Mouse (Mus musculus): ENCODE data around the gene Slc28a3.
A peak's percentile ranks its signal among the peaks of the same experiment; 100 is the strongest.

Slc28a3 gene

GRCm38 (mm10) chr13:58560497-58561138 lies 50.1 kb downstream of the Slc28a3 start:
- DNase-seq (ENCODE audit: low spot score) = peak; percentile 13

- no peak for DNase-seq (ENCODE audit: low spot score)
These were observed 52.5 kb downstream of the Slc28a3 start for GRCm38 (mm10) chr13:58558216-58558615.

- no peak for DNase-seq (ENCODE audit: low spot score)
These were observed 54.7 kb downstream of the Slc28a3 start for GRCm38 (mm10) chr13:58556018-58556417.

- DNase-seq (ENCODE audit: low spot score) = no peak
These were observed 55.1 kb downstream of the Slc28a3 start for GRCm38 (mm10) chr13:58555561-58555960.

- DNase-seq (ENCODE audit: low spot score) = no peak
These were observed 58.8 kb downstream of the Slc28a3 start for GRCm38 (mm10) chr13:58551924-58552323.

GRCm38 (mm10) chr13:58547570-58547969 lies 63.1 kb downstream of the Slc28a3 start:
- no peak for DNase-seq (ENCODE audit: low spot score)

GRCm38 (mm10) chr13:58543688-58544408 lies 66.8 kb downstream of the Slc28a3 start:
- no peak for DNase-seq (ENCODE audit: low spot score)

- peak; percentile 37 for DNase-seq (ENCODE audit: low spot score)
These were observed 67.6 kb downstream of the Slc28a3 start for GRCm38 (mm10) chr13:58543066-58543465.

GRCm38 (mm10) chr13:58542601-58543041 lies 68.1 kb downstream of the Slc28a3 start:
- DNase-seq (ENCODE audit: low spot score) = no peak

- DNase-seq (ENCODE audit: low spot score) = no peak
These were observed 68.5 kb downstream of the Slc28a3 start for GRCm38 (mm10) chr13:58542167-58542566.

GRCm38 (mm10) chr13:58541620-58542019 lies 69.1 kb downstream of the Slc28a3 start:
- no peak for DNase-seq (ENCODE audit: low spot score)

- no peak for DNase-seq (ENCODE audit: low spot score)
These were observed 71.7 kb downstream of the Slc28a3 start for GRCm38 (mm10) chr13:58538966-58539365.

GRCm38 (mm10) chr13:58538366-58538765 lies 72.3 kb downstream of the Slc28a3 start:
- no peak for DNase-seq (ENCODE audit: low spot score)

- no peak for DNase-seq (ENCODE audit: low spot score)
These were observed 72.8 kb downstream of the Slc28a3 start for GRCm38 (mm10) chr13:58537916-58538233.

GRCm38 (mm10) chr13:58537232-58537915 lies 73.3 kb downstream of the Slc28a3 start:
- no peak for DNase-seq (ENCODE audit: low spot score)

- no peak for DNase-seq (ENCODE audit: low spot score)
These were observed 74.0 kb downstream of the Slc28a3 start for GRCm38 (mm10) chr13:58536466-58537231.

GRCm38 (mm10) chr13:58535321-58535720 lies 75.4 kb downstream of the Slc28a3 start:
- DNase-seq (ENCODE audit: low spot score) = no peak

- DNase-seq (ENCODE audit: low spot score) = no peak
These were observed 75.8 kb downstream of the Slc28a3 start for GRCm38 (mm10) chr13:58534861-58535260.

- no peak for DNase-seq (ENCODE audit: low spot score)
These were observed 76.3 kb downstream of the Slc28a3 start for GRCm38 (mm10) chr13:58534216-58534841.

GRCm38 (mm10) chr13:58524581-58524980 lies 86.1 kb downstream of the Slc28a3 start:
- DNase-seq (ENCODE audit: low spot score) = no peak

GRCm38 (mm10) chr13:58523761-58524117 lies 86.9 kb downstream of the Slc28a3 start:
- DNase-seq (ENCODE audit: low spot score) = no peak
